Mouse (Mus musculus): ENCODE data around the gene A630023A22Rik.

DNA sequence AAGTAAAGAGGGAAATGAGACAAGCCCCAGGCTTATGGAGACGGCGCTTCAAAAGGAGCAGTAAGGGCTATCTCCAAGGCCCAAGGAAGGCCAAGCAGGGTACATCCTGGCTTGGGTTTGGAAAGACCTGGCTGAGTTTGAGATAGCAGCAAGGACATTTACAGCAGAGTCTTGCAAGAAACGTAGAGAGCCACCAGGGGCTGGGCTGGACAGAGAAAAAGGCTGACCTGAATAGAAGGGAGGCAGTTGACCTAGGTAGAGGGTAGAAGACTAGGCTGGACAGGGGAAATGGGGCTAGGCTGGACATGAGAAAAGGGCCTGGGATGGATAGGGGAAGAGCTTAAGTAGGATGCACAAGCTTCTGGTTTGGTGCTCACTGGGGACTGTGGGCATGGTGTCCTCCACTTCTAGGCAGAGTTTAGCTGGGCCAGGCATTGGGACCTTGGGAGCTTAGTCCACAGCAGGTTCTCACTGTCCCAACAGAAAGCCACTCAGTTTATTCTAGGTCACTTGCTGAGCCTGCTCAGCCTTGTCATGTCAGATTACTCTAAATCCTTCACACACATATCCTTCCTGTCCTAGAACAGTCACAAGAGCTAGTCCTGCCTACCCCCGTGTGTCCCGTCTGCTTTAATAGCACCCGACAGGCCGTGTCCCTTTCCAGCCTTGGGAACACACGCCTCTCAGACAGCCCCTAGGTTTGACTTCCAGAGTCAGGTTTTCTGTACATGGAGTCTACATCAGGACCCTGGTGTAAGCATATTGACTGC, 68.5 kb downstream of the A630023A22Rik start:
- TF ChIP-seq POLR2A (IDR thresholded peaks at IDR 0.05; ENCODE audit: control insufficient read depth, extremely low read depth, insufficient read depth, low read length, poor library complexity) (no peak), CTCF (IDR thresholded peaks at IDR 0.05; ENCODE audit: borderline replicate concordance, control insufficient read depth, extremely low read depth, insufficient read depth, low read length, poor library complexity) (no peak)

Measured in thymus, adult 2 months (tissue).